Mouse (Mus musculus) ES-E14 (cell line): ENCODE data around the gene Barhl2. TPM values are rescaled to one million over a fixed set of nuclear protein-coding genes. Genes with fewer than 3 reads are reported as not detected.

Experiments used
- DNase-seq: peaks from one replicate; pipeline ENCODE4 v3.0.0-alpha.2; 2013; ENCODE audit warnings: low read depth, low spot score
- H3K27ac ChIP-seq: 2 replicates; pipeline ENCODE4 v1.5.1; 2012; ENCODE audit warnings: low read depth, mild to moderate bottlenecking, low read length, moderate library complexity, mixed read lengths; ENCODE audit not compliant: poor library complexity, insufficient read depth, severe bottlenecking
- H3K36me3 ChIP-seq: 2 replicates; pipeline ENCODE4 v1.6.1; 2012; ENCODE audit warnings: mild to moderate bottlenecking, low read length, moderate library complexity, mixed read lengths; ENCODE audit not compliant: control insufficient read depth, poor library complexity, insufficient read depth, severe bottlenecking
- H3K4me1 ChIP-seq, 2 experiments: fragments of 150-350 bp in 1 of 2; sonication (generic) in 1 of 2; 2 replicates each; pipeline ENCODE4 v1.6.1; 2012; ENCODE audit warnings: low read length in 2 of 2, mild to moderate bottlenecking in 1 of 2, mixed read lengths in 1 of 2; ENCODE audit not compliant: control insufficient read depth in 2 of 2, insufficient read depth in 2 of 2, poor library complexity in 1 of 2
- H3K4me3 ChIP-seq, 2 experiments: fragments of 150-350 bp in 1 of 2; sonication (generic) in 1 of 2; 2 replicates each; pipeline ENCODE4 v1.5.1; 2012; ENCODE audit warnings: low read length in 2 of 2, low read depth in 1 of 2, mild to moderate bottlenecking in 1 of 2, mixed read lengths in 1 of 2; ENCODE audit not compliant: insufficient read depth in 1 of 2, poor library complexity in 1 of 2, severe bottlenecking in 1 of 2
- H3K9ac ChIP-seq: 2 replicates; pipeline ENCODE4 v1.6.1; 2012; ENCODE audit warnings: low read depth, mild to moderate bottlenecking, low read length, mixed read lengths; ENCODE audit not compliant: poor library complexity, insufficient read depth, severe bottlenecking
- H3K9me3 ChIP-seq: fragments of 150-350 bp; sonication (generic); 2 replicates; pipeline ENCODE4 v1.6.1; 2012; ENCODE audit warnings: low read depth, mild to moderate bottlenecking, low read length; ENCODE audit not compliant: control insufficient read depth, insufficient read depth
- CHD2 ChIP-seq: IDR thresholded peaks from 2 replicates; pipeline ENCODE4 v1.6.1; 2014; ENCODE audit warnings: mild to moderate bottlenecking, low read depth, low read length, inconsistent platforms
- HCFC1 ChIP-seq: IDR thresholded peaks from 2 replicates; pipeline ENCODE4 v1.6.1; 2012; ENCODE audit warnings: low read length, inconsistent platforms, borderline replicate concordance; ENCODE audit not compliant: insufficient read depth
- MAFK ChIP-seq: IDR thresholded peaks from 2 replicates; pipeline ENCODE4 v1.6.1; 2014; ENCODE audit warnings: mild to moderate bottlenecking, low read depth, low read length, inconsistent platforms; ENCODE audit not compliant: insufficient read depth
- ZC3H11A ChIP-seq: IDR thresholded peaks from 2 replicates; pipeline ENCODE4 v1.6.1; 2012; ENCODE audit warnings: low read depth, mild to moderate bottlenecking, inconsistent platforms, low read length, borderline replicate concordance
- ZNF384 ChIP-seq: IDR thresholded peaks from 2 replicates; pipeline ENCODE4 v1.6.1; 2012; ENCODE audit warnings: low read depth, low read length, inconsistent platforms
- in situ Hi-C, 2 experiments: fragments of 600-800 bp; cut with MboI; formaldehyde crosslinking; loops; one replicate each; pipeline ENCODE4 v1.15.1; 2025; ENCODE audit warnings: low sequenced_read_pairs in 2 of 2, inconsistent platforms in 1 of 2; ENCODE audit not compliant: unreplicated experiment in 2 of 2
- total RNA-seq: library from RNA; depleted of rRNA; stranded (reverse); fragments of 300-350 nt; gene quantifications from 2 replicates; pipeline ENCODE4 v1.2.3, GENCODE M21; 2012; rRNA removed

The Barhl2 gene
- total RNA-seq: not detected in 2 replicates

- Histone ChIP-seq H3K27ac (no peak within 1 kb of the TSS), H3K36me3 (no peaks in the 10 kb centered on the region), H3K4me1 (peaks cover 0 to 6% of the 10 kb centered on the region in 2 experiments; a peak in 1 of 4 replicates), H3K9me3 (no peaks in the 10 kb centered on the region), H3K9ac (no peak within 1 kb of the TSS; the same call in 1 of the 2 replicates), H3K4me3 (peak within 1 kb of the TSS; percentile 59 to 71)
- TF ChIP-seq ZC3H11A (no peak), HCFC1 (no peak)
- DNase-seq: no peak
- in situ Hi-C loops: loop anchor here (5.0 to 25.0 kb wide), 4 partner anchors 294 to 1254 kb away; partner anchors contain the start of gene Tgfbr3 (in 1 of the 2)
Observed at GRCm38 (mm10) chr5:106457986-106458476, at the start of gene Barhl2. TSS of gene Barhl2 (minus strand) at chr5:106458166.

DNA sequence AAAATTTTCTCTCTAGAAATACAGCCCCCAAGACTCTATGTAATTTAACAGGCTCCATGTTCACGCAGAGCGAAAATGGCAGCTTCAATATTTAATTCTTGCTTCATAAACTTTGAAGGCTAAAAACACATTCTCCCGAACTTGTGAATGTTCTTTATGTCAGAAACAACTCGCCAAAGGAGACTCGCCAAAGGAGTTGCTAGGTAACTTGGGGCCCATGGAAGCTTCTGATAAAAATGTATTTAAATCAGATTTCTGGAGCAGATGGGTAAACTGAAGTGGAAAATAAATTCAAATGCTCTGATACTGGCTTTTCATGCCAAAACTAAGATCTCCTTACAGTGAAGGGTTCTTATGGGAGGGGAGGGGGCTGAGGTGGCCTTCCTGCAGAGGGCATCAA is 48.1 kb upstream of the Barhl2 start:
- no peaks in the 10 kb centered on the region for H3K9me3 ChIP-seq
- H3K36me3 ChIP-seq: no peaks in the 10 kb centered on the region
- in situ Hi-C loops: no loop called here
- H3K4me3 ChIP-seq: no peak overlapping the region
- no peak overlapping the region for H3K27ac ChIP-seq
- no peak for TF ChIP-seq CHD2
- no peak for TF ChIP-seq ZNF384
- TF ChIP-seq MAFK: no peak
- no peak for TF ChIP-seq HCFC1
- TF ChIP-seq ZC3H11A: no peak
- no peak for DNase-seq
- H3K4me1 ChIP-seq: no peaks in the 10 kb centered on the region
- H3K9ac ChIP-seq: no peak overlapping the region

DNA sequence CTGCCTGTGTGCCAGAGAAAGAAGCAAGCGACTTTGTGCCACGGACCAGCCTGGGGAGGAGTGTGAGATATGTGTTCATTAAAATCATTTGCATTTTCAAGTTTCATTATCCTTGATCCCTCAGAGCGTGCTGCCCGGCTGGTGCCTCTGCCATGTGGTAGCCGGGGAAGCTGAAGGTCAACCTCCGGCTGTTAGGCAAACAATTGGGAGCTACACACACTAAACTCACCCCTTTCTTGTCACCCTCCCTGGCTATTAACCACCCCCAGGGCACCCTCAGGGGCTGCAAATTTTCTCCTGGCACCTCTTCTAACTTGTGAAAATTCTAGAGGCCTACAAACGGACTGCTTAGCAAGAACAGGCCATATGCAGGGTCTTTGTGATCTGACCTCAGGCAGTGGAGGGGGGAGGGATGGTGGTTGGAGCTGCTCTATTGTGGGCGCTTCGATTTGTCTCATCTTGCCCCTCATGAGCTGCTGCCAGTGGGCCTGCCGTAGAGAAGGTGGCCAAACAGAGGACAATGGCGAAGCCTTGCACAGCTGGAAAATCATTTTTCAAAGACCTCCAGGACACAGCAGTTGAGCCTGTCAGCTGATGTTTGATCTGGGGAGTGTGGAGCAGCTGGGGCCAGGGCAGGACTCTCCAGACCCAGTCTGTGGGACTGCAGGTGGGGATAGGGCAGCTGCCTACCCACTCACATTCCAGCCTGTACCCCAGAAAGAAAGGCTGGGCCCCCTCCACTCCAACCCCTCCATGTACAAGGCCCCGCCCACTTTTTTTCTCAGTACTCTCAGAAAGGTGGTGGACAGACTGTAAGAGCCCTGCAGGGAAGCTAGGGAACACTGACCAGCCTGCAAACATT is 44.9 kb upstream of the Barhl2 start:
- TF ChIP-seq CHD2: no peak
- Histone ChIP-seq H3K9ac (no peak overlapping the region), H3K9me3 (no peaks in the 10 kb centered on the region), H3K36me3 (no peaks in the 10 kb centered on the region), H3K4me1 (no peaks in the 10 kb centered on the region), H3K27ac (no peak overlapping the region), H3K4me3 (no peak overlapping the region)
- DNase-seq: no peak
- in situ Hi-C loops: no loop called here

DNA sequence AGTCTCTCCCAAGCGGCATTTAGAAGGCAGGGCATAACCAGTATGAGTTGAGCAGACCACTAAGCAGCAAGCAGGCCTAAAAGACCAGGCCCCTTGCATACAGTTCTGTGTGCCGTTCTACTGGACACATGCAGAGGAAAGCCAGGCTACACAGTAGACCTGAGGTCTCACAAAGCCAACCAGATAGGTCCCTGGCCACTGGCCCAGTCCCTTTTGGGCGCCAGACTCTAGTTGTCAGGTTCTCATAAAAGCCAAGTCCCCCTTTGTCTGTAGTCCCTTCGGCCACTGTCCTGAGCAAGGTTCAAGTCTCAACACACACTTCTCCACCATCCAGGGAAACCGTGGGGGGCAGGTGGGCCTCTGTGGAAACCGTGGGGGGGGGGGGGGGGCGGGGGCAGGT is 44.3 kb upstream of the Barhl2 start:
- Histone ChIP-seq H3K27ac (no peak overlapping the region), H3K9me3 (no peaks in the 10 kb centered on the region), H3K9ac (no peak overlapping the region), H3K36me3 (no peaks in the 10 kb centered on the region), H3K4me1 (no peaks in the 10 kb centered on the region), H3K4me3 (no peak overlapping the region)
- TF ChIP-seq HCFC1: no peak
- no peak for TF ChIP-seq ZNF384
- TF ChIP-seq ZC3H11A: no peak
- no peak for TF ChIP-seq CHD2
- no peak for TF ChIP-seq MAFK
- DNase-seq: no peak
- in situ Hi-C loops: no loop called here

DNA sequence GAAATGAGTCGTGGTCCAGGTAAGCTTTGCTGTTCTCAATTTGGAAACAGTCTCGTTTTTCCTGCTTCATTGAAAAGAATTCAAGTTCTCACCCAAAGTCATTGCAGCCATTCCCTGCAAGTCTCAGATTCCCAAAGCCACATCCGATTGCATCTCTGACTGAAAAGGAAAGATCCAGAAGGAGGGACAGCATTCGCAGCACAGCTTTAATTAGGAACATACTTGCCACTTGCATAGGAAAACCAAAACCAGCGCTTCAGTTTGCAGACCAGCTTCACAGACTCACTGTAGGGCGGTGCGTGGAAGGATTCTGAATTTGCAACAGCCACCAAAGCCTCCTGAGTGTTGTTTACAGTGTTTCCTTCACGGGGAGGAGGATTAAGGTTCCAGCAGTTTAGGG is 33.8 kb upstream of the Barhl2 start:
- Histone ChIP-seq H3K4me1 (no peaks in the 10 kb centered on the region), H3K9ac (no peak overlapping the region), H3K9me3 (no peaks in the 10 kb centered on the region), H3K27ac (no peak overlapping the region), H3K36me3 (no peaks in the 10 kb centered on the region), H3K4me3 (no peak overlapping the region)
- in situ Hi-C loops: no loop called here
- no peak for TF ChIP-seq ZC3H11A
- TF ChIP-seq MAFK: no peak
- no peak for TF ChIP-seq ZNF384
- no peak for TF ChIP-seq HCFC1
- TF ChIP-seq CHD2: no peak
- no peak for DNase-seq
